Mouse (Mus musculus) neutrophil, adult 83 days (primary cell): ENCODE results near the gene Zfp451. TPM values are rescaled to one million over a fixed set of nuclear protein-coding genes. Genes with fewer than 3 reads are reported as not detected.

Source experiments
- total RNA-seq, 2 experiments: library from RNA; stranded (reverse); gene quantifications; one replicate each; pipeline ENCODE4 v1.2.4; 2023

Zfp451 gene
- 10 to 100 TPM; 15.1 to 17.3 TPM for total RNA-seq

DNA sequence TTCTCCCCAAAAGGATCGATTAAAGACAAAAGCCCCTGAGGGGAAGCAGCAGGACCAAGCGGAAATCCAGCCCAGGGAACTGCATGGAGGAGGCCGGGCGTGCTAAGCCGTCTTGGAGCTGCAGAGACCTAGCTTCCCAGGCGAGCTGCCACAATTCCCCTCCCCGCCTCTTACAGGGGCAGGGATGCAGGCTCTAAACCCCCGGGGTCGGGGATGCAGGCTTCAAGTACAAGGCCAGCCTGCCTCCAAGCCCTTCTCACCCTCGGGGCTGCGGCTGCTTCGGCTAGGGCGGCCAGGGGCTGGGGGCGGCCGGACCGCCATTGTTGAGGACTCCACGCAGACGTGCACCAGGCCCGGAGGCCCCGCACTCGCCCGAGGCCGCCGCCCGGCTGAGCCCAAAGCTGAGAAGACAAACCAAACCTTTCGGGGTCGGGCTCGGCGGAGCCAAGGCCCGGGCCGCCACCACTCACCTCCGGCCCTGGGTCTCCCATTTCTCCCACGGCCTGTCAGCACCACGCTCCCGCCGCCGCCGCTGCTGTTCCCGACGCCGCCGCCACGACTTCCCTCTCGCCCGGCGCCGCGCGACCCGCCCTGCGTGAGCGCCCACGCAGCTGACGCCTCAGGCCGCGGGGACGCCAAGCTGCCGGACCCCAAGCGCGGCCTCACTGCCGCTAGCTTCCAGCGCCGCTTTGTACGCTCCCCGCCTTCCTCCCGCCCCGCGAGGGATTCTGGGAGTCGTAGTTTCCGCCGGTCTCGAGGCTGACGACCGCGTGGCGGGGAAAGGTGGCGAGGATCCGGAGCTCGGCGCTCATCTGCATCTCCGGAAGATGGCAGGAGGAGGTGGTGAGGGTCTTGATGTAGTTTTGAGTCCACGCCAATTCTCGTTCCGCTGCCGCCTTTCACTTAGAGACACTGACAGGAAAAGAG lies at the start of gene Zfp451:
Gene Zfp451 (minus strand): TSS at position 728 of the 927 bp plus-strand sequence.

DNA sequence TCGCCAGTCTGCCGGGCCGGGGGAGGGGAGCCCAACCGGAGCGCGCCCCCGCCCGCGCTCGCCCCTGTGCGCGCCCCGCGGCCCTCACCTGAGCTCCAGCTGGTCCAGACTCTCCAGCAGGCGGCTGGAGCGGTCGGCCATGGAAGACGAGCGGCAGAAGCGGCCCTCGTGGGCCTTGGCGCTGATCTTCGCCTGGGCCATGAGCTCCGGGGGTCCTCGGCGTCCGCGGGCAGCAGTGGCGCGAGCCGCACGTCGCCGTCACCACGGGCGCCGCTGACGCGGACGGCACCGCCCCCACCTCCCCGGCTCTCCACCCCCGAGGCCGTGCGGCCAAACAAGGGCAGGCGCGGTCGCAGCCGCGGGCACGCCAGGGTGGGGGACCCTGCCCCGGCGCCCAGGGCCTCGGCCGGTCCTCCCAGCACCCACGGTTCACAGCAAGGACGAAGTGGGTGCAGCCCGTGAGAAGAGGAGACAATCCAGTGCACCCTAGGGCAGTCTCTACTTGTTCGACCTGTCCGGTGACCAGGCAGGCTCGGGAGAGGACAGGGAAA lies 56.8 kb downstream of the Zfp451 start, which contains the start of gene Bag2:
Gene Bag2 (minus strand): TSS at position 305 of the 551 bp plus-strand sequence.

GRCm38 (mm10) chr1:33719733-33720225 lies 94.6 kb downstream of the Zfp451 start, which contains the start of gene Rab23:
Rab23 (plus strand) TSS chr1:33719887.

Other genes with a start within 250 kb of the Zfp451 start
- 10 to 100 TPM; 21.6 to 22.4 TPM for gene Prim2, start 144.8 kb downstream of the Zfp451 start, total RNA-seq
- gene Rab23, start 94.7 kb downstream of the Zfp451 start, total RNA-seq, result 10 to 100 TPM in 1 of 2 experiments, 1 to 10 TPM in 1; 6.0 to 11.7 TPM
- 1 to 10 TPM; 3.6 to 5.0 TPM for gene Bag2, start 56.8 kb downstream of the Zfp451 start, total RNA-seq
- under 1 TPM in 1 of 2 experiments, not detected in 1; 0.46 TPM for gene Bend6, start 93.2 kb upstream of the Zfp451 start, total RNA-seq
- gene Dst, start 93.6 kb upstream of the Zfp451 start, total RNA-seq, result 1 to 10 TPM; 2.0 to 3.4 TPM